Mouse (Mus musculus): ENCODE data around the gene Allc.

The Allc gene

GRCm38 (mm10) chr12:28579132-28579531 lies 3.2 kb downstream of the Allc start:
- DNase-seq (ENCODE audit: low spot score) = no peak

GRCm38 (mm10) chr12:28578147-28578546 lies 4.2 kb downstream of the Allc start:
- DNase-seq (ENCODE audit: low spot score) = no peak

- DNase-seq (ENCODE audit: low spot score) = no peak
Observed at GRCm38 (mm10) chr12:28575366-28576070, 6.8 kb downstream of the Allc start.

- DNase-seq (ENCODE audit: low spot score) = no peak
Observed at GRCm38 (mm10) chr12:28572241-28572640, 10.1 kb downstream of the Allc start.

GRCm38 (mm10) chr12:28552299-28552698 lies 30.0 kb downstream of the Allc start, which contains the start of gene Dcdc2c:
Dcdc2c (minus strand) TSS chr12:28552399.
- DNase-seq (ENCODE audit: low spot score) = no peak

- no peak for DNase-seq (ENCODE audit: low spot score)
Observed at GRCm38 (mm10) chr12:28551775-28552174, 30.5 kb downstream of the Allc start.

- DNase-seq (ENCODE audit: low spot score) = no peak
Observed at GRCm38 (mm10) chr12:28548887-28549286, 33.4 kb downstream of the Allc start.

GRCm38 (mm10) chr12:28514264-28514775 lies 68.0 kb downstream of the Allc start:
- no peak for DNase-seq (ENCODE audit: low spot score)

GRCm38 (mm10) chr12:28509699-28510280 lies 72.5 kb downstream of the Allc start:
- DNase-seq (ENCODE audit: low spot score) = no peak

Measured in layer of hippocampus, adult 11-12 months (tissue).